Mouse (Mus musculus): ENCODE data around the gene Gpc1. TPM values are rescaled to one million over a fixed set of nuclear protein-coding genes. Genes with fewer than 3 reads are reported as not detected.
A peak's percentile ranks its signal among the peaks of the same experiment; 100 is the strongest.

The Gpc1 gene
- total RNA-seq, 2 experiments from 2014 or later, result 239 to 251 TPM

GRCm38 (mm10) chr1:92874011-92874410 is 42.6 kb downstream of the Gpc1 start:
- DNase-seq, result no peak
- intact Hi-C loops (cut with DNase I; ENCODE audit: low total_unique reads), result no loop called here

GRCm38 (mm10) chr1:92875360-92876111 is 44.1 kb downstream of the Gpc1 start:
- intact Hi-C loops (cut with DNase I; ENCODE audit: low total_unique reads), result no loop called here

GRCm38 (mm10) chr1:92877431-92877978 is 46.1 kb downstream of the Gpc1 start:
- intact Hi-C loops (cut with DNase I; ENCODE audit: low total_unique reads), result no loop called here
- DNase-seq, result no peak

More at GRCm38 (mm10) chr1:92875360-92876111, 44.1 kb downstream of the Gpc1 start:
- DNase-seq, result no peak

- no peak for DNase-seq
- intact Hi-C loops (cut with DNase I; ENCODE audit: low total_unique reads), result no loop called here
Observed at GRCm38 (mm10) chr1:92878066-92878741, 46.8 kb downstream of the Gpc1 start.

GRCm38 (mm10) chr1:92879266-92879665 is 47.8 kb downstream of the Gpc1 start:
- DNase-seq, result no peak
- intact Hi-C loops (cut with DNase I; ENCODE audit: low total_unique reads), result no loop called here

GRCm38 (mm10) chr1:92880101-92880500 is 48.7 kb downstream of the Gpc1 start:
- DNase-seq, result no peak
- intact Hi-C loops (cut with DNase I; ENCODE audit: low total_unique reads), result no loop called here

GRCm38 (mm10) chr1:92881982-92882381 is 50.5 kb downstream of the Gpc1 start:
- intact Hi-C loops (cut with DNase I; ENCODE audit: low total_unique reads), result no loop called here
- no peak for DNase-seq

GRCm38 (mm10) chr1:92888901-92889655 is 57.6 kb downstream of the Gpc1 start:
- intact Hi-C loops (cut with DNase I; ENCODE audit: low total_unique reads), result no loop called here
- no peak for DNase-seq

GRCm38 (mm10) chr1:92892791-92893190 is 61.3 kb downstream of the Gpc1 start:
- intact Hi-C loops (cut with DNase I; ENCODE audit: low total_unique reads), result loop anchor here (5.0 to 10.0 kb wide), 2 partner anchors 40 to 198 kb away; no protein-coding TSS in a partner anchor
- no peak for DNase-seq

GRCm38 (mm10) chr1:92893896-92894295 is 62.5 kb downstream of the Gpc1 start:
- intact Hi-C loops (cut with DNase I; ENCODE audit: low total_unique reads), result loop anchor here (5.0 to 10.0 kb wide), 2 partner anchors 42 to 199 kb away; no protein-coding TSS in a partner anchor
- no peak for DNase-seq

- peak; percentile 75 for DNase-seq
Observed at GRCm38 (mm10) chr1:92895089-92895488, 63.6 kb downstream of the Gpc1 start.

GRCm38 (mm10) chr1:92902786-92903185 is 71.3 kb downstream of the Gpc1 start, which contains the start of gene Ankmy1:
TSS of gene Ankmy1 (minus strand) at chr1:92902906.
- DNase-seq, result peak; percentile 47
- intact Hi-C loops (cut with DNase I; ENCODE audit: low total_unique reads), result no loop called here

More at GRCm38 (mm10) chr1:92895089-92895488, 63.6 kb downstream of the Gpc1 start:
- intact Hi-C loops (cut with DNase I; ENCODE audit: low total_unique reads), result loop anchor here (10.0 kb wide), 1 partner anchor 200 kb away; no protein-coding TSS in a partner anchor

- DNase-seq, result no peak
- intact Hi-C loops (cut with DNase I; ENCODE audit: low total_unique reads), result no loop called here
Observed at GRCm38 (mm10) chr1:92903627-92904026, 72.2 kb downstream of the Gpc1 start.

- intact Hi-C loops (cut with DNase I; ENCODE audit: low total_unique reads), result no loop called here
- DNase-seq, result no peak
Observed at GRCm38 (mm10) chr1:92905703-92906310, 74.4 kb downstream of the Gpc1 start.

GRCm38 (mm10) chr1:92906779-92907631 is 75.6 kb downstream of the Gpc1 start, which contains the start of gene Dusp28:
TSS of gene Dusp28 (plus strand) at chr1:92906981.
- intact Hi-C loops (cut with DNase I; ENCODE audit: low total_unique reads), result no loop called here

GRCm38 (mm10) chr1:92907632-92908360 is 76.4 kb downstream of the Gpc1 start:
- intact Hi-C loops (cut with DNase I; ENCODE audit: low total_unique reads), result no loop called here
- no peak for DNase-seq

More at GRCm38 (mm10) chr1:92906779-92907631, 75.6 kb downstream of the Gpc1 start, which contains the start of gene Dusp28:
- DNase-seq, result peak; percentile 90

- intact Hi-C loops (cut with DNase I; ENCODE audit: low total_unique reads), result no loop called here
- DNase-seq, result no peak
Observed at GRCm38 (mm10) chr1:92908664-92909063, 77.2 kb downstream of the Gpc1 start.
